Mouse (Mus musculus) neural tube, postnatal 0 days (tissue): ENCODE measurements around the gene Ptk6. TPM values are rescaled to one million over a fixed set of nuclear protein-coding genes. Genes with fewer than 3 reads are reported as not detected.

ENCODE experiments used
- polyA plus RNA-seq: library from polyadenylated mRNA; unstranded; fragments of >200 nt; fragmentation: Nextera tagmentation; extraction: Ambion mirVana; gene quantifications from 2 replicates; pipeline ENCODE4 v1.2.1, GENCODE M21; 2015

Gene Ptk6
- not detected in 2 replicates for polyA plus RNA-seq

DNA sequence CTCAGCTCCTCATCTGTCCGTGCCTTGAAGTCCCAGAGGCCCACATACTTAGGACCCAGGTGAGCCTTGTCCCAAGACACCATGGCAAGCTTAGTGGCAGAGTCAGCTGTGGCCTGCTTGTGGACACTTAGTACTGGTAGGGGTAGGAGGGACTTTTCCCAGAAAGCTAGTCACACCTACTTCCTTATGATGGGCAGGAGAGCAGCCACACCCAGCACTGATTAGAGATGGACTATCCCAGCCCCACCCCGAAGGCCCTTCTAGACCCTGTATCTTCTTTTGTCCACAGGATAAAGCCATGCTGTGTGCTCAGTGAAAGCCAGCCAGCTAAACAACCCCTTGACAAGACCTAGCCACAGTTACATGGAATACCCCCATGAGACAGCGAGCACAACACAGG, at the start of gene Ptk6:
Gene Ptk6 (minus strand): TSS at position 368 of the 400 bp plus-strand sequence.

DNA sequence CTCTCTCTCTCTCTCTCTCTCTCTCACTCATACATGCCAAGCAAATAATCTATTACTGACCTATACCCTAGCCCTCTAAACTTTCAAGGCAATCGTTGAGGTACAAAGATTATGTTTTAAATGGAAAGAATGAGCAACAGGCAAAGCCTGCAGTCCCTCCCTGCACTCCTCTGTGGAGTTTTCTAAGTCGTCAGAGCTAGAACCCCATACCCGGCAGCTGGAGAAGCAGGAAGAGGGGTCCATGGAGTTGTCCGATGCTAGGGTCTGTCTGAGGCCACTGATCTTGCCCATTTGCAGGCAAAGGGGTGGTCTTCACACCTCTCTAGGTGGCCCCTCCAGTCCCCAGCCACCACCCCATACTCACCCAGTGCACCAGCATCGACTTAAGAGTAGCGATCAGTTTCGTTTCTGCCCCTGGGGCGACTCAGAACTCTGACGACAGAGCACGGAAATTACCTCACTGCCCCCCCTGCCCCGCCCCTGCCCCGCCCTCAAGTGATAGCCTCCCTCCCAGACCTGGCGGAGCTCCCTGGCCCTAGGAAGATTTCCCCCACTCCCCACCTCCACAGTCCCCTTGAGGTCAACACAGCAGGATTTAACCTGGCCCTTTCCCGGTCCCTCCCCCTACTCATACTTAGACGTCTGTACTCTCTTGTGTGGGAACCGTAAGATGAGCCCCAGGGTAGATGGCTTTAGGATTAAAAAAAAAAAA, 39.2 kb upstream of the Ptk6 start, which contains the start of gene Helz2:
Gene Helz2 (minus strand): TSS at position 426 of the 712 bp plus-strand sequence.

DNA sequence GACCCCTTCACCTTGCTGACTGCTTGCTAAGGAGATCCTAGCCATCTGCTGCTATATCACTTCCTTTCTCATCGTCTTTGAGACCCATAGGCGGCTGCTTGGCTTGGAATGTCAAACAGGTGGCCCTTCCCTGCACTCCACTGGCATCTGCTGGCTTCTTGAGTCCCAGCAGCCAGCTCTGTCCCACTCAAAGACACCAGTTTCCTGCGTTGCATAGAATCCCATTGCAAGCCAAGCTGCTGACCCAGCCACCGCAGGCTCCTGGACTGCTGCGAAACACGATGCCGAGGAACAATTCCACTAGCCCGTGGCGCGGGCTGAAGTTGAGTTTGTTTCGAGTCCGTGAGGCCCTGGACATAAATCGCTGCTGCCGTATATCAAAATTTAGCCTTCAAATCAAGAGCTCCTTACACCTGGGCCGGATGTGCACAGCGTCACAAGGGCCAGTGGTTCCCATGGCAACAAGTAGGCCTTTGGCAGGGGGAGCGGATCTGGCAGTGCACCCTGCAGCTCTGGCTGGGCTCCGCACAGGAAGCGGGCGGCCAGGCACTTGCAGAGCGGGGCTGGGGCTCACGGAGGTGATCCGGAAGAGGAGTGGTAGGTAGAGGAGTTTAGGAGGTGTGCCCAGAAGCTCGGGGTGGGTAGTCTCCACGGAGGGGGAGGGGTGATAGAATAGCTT, 17.1 kb upstream of the Ptk6 start, which contains the start of gene Fndc11:
Gene Fndc11 (plus strand): TSS at position 476 of the 679 bp plus-strand sequence.

DNA sequence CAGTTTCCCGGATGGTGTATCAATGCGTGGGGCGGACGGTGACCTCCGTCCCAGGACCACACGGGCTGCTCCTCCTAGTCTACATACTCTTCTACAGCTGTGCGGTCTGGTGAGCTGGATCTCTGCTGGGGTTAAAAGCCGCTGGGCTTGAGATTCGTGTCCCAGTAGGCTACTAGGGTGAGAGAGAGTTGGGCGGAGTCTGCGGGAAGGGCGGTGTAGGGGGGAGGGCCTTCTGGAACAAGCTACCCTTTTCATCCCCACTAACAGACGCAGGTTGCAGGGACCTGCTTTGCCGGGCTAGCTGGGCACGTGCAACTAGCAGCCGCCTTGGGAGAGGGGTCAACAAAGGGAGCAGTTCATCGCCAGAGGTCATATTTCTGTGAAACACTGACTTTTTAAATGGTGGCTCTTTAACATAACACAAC, 10.4 kb upstream of the Ptk6 start, which contains the start of gene Srms:
Gene Srms (minus strand): TSS at position 165 of the 425 bp plus-strand sequence.

DNA sequence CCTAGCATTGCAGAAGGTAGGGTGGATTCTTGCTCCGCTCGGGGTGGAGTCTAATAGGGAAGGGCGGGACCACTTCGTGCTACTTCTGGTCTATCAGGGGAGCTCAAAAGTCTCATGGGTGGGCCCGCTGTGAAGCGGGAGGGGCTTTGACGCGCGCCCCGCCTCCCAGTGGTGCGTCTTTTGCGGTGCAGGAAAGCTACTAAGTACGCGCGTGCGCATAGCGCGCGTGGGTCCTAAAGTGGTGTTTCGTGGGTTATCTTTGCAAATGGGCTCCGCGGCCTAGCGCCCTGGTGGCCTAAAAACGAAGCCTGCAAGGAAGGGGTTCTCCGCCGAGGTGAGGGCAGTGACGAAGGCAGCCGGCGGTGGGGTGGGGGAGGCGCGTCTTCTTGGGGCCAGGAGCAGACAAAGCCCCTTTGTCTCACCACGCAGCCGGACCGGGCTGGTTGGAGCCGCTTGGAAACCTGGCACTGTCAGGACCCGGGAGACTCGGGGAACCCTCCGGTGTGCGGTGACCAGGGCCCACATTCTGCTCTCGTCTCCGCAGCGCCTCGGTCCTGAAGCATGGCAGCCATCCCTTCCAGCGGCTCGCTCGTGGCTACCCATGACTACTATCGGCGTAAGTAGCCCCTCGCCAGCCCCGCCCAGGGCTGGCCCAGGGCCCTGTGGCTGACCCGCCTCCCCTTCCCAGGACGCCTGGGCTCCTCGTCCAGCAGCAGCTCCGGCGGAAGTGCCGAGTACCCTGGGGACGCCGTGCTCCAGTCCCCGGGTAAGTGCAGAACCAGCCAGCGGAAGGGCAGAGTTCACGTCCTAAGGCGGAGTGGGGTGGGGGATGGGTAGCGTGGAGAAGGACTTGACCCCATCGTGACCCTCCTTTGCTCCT, 15.2 kb downstream of the Ptk6 start, which contains the start of gene Ppdpf:
Gene Ppdpf (plus strand): TSS at position 127 of the 880 bp plus-strand sequence.

DNA sequence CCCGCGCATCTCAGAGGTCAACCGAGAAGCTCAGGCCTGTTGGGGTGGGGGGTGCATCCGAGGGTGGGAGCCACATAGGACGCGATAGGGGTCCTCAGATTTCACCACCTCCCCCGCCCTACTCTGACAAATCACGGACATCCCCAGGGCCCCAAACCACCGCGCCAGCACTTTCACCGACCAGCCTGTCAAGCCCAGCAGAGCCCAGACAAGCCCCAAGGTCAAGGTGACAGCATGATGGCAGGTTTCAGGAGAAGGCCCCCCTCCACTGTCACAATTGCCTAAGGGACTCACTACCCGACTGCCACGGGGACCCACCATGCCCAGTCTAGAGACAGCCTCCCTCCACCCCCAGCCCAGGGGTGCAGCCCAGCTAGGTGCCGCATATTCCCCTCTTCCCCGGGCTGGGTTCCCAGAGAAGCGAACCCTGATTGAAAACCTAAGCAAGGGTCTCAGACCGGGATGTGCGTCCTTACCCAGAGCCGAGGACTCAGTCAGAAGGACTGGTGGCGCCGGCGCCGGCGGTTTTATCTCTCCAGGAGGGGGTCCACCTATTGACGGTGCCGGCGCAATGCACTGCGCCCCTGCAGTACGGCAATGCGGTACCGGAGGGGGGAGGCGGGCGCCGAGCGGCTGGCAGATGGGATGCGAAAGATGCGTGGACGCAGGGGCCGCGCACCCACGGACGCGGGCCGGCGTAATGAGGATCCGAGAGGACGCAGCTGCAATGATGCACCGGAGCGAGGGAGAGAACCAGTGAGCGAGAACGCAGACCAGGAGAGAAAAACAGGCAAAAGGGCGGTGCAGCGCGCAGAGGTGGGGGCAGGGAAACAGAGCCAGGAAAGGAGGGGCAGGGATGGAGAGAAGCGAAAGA, 46.1 kb downstream of the Ptk6 start, which contains the start of gene Eef1a2:
Gene Eef1a2 (minus strand): TSS at position 767 of the 874 bp plus-strand sequence.

Other genes starting within 250 kb of the Ptk6 start
- gene Nkain4, start 248.1 kb downstream of the Ptk6 start, polyA plus RNA-seq = 129 and 136 TPM in 2 replicates
- gene Arfgap1, start 235.6 kb downstream of the Ptk6 start, polyA plus RNA-seq = 99.8 and 111 TPM in 2 replicates
- gene Col20a1, start 216.3 kb downstream of the Ptk6 start, polyA plus RNA-seq = 0.12 and 0.42 TPM in 2 replicates
- gene Chrna4, start 159.2 kb downstream of the Ptk6 start, polyA plus RNA-seq = 51.0 and 55.6 TPM in 2 replicates
- 33.0 and 38.9 TPM in 2 replicates for gene Kcnq2, start 67.5 kb downstream of the Ptk6 start, polyA plus RNA-seq
- gene Eef1a2, start 45.8 kb downstream of the Ptk6 start, polyA plus RNA-seq = 36.2 and 38.2 TPM in 2 replicates
- 349 and 370 TPM in 2 replicates for gene Ppdpf, start 15.5 kb downstream of the Ptk6 start, polyA plus RNA-seq
- 0.11 and 0.19 TPM in 2 replicates for gene Srms, start 10.4 kb upstream of the Ptk6 start, polyA plus RNA-seq
- 0.22 TPM in 1 of 2 replicates, not detected in the other for gene Fndc11, start 17.2 kb upstream of the Ptk6 start, polyA plus RNA-seq
- gene Helz2, start 39.2 kb upstream of the Ptk6 start, polyA plus RNA-seq = 0.19 and 0.21 TPM in 2 replicates
- gene Gmeb2, start 85.2 kb upstream of the Ptk6 start, polyA plus RNA-seq = 7.7 and 9.2 TPM in 2 replicates
- gene Stmn3, start 111.7 kb upstream of the Ptk6 start, polyA plus RNA-seq = 1,810 and 1,899 TPM in 2 replicates
- 18.6 and 30.0 TPM in 2 replicates for gene Rtel1, start 117.0 kb upstream of the Ptk6 start, polyA plus RNA-seq
- gene Zgpat, start 162.1 kb upstream of the Ptk6 start, polyA plus RNA-seq = 42.7 and 53.2 TPM in 2 replicates
- 66.6 and 66.8 TPM in 2 replicates for gene Arfrp1, start 162.6 kb upstream of the Ptk6 start, polyA plus RNA-seq
- gene Lime1, start 177.3 kb upstream of the Ptk6 start, polyA plus RNA-seq = 27.5 and 35.9 TPM in 2 replicates